Mouse (Mus musculus) CH12.LX (cell line): ENCODE data around the gene Fstl4. TPM values are rescaled to one million over a fixed set of nuclear protein-coding genes. Genes with fewer than 3 reads are reported as not detected.
A peak's percentile ranks its signal among the peaks of the same experiment; 100 is the strongest.

ENCODE experiments used
- DNase-seq: peaks from one replicate; pipeline ENCODE4 v3.0.0-alpha.2; 2013; ENCODE audit errors: extremely low read depth
- H3K27ac ChIP-seq: 2 replicates; pipeline ENCODE4 v1.5.1; 2012; ENCODE audit warnings: low read depth, mild to moderate bottlenecking, control low read depth, moderate library complexity; ENCODE audit not compliant: insufficient read depth
- H3K27me3 ChIP-seq: replicated peaks from 2 replicates; pipeline ENCODE3; 2012; ENCODE audit warnings: inconsistent platforms
- H3K36me3 ChIP-seq, 2 experiments: replicated peaks in 1 of 2; 2 replicates each; pipeline versions ENCODE3 to v1.6.1; 2012; ENCODE audit warnings: inconsistent platforms in 1 of 2, low read length in 1 of 2, mild to moderate bottlenecking in 1 of 2, mixed read lengths in 1 of 2, moderate library complexity in 1 of 2; ENCODE audit not compliant: control insufficient read depth in 1 of 2, insufficient read depth in 1 of 2
- H3K4me1 ChIP-seq, 2 experiments: 2 replicates each; pipeline ENCODE4 v1.6.1; 2012; ENCODE audit warnings: inconsistent platforms in 1 of 2, moderate library complexity in 1 of 2; ENCODE audit not compliant: insufficient read depth in 2 of 2, control insufficient read depth in 1 of 2
- H3K4me2 ChIP-seq: 2 replicates; pipeline ENCODE4 v1.6.1; 2012; ENCODE audit warnings: low read depth, mild to moderate bottlenecking, control low read depth; ENCODE audit not compliant: poor library complexity, insufficient read depth, severe bottlenecking
- H3K4me3 ChIP-seq, 3 experiments: fragments of 150-350 bp in 1 of 3; sonication (generic) in 1 of 3; replicated peaks in 1 of 3; 2 replicates each; pipeline versions ENCODE3 to v1.5.1; 2011 to 2012; ENCODE audit warnings: low read depth in 2 of 3, low read length in 2 of 3, mild to moderate bottlenecking in 2 of 3, moderate library complexity in 2 of 3, control low read depth in 1 of 3, improper control_type of control experiment in 1 of 3, inconsistent platforms in 1 of 3, mixed read lengths in 1 of 3; ENCODE audit not compliant: poor library complexity in 1 of 3
- H3K79me2 ChIP-seq: replicated peaks from 2 replicates; pipeline ENCODE4 v1.6.1; 2012; ENCODE audit warnings: mild to moderate bottlenecking, moderate library complexity; ENCODE audit not compliant: control insufficient read depth, poor library complexity, insufficient read depth, severe bottlenecking; ENCODE audit errors: extremely low read depth
- H3K9ac ChIP-seq: 2 replicates; pipeline ENCODE4 v1.6.1; 2012; ENCODE audit warnings: low read depth, mild to moderate bottlenecking, control low read depth, moderate library complexity; ENCODE audit not compliant: insufficient read depth
- H3K9me3 ChIP-seq: replicated peaks from 2 replicates; pipeline ENCODE3; 2012; ENCODE audit warnings: low read length, inconsistent platforms, mixed read lengths
- CHD2 ChIP-seq: IDR thresholded peaks from 2 replicates; pipeline ENCODE4 v1.6.1; 2011; ENCODE audit warnings: low read length, improper control_type of control experiment
- CTCF ChIP-seq, 2 experiments: IDR thresholded peaks in 1 of 2; conservative IDR thresholded peaks in 1 of 2; 2 replicates each; pipeline ENCODE4 v1.5.1; 2011 to 2012; ENCODE audit warnings: low read depth in 2 of 2, low read length in 2 of 2, improper control_type of control experiment in 1 of 2, inconsistent platforms in 1 of 2, mild to moderate bottlenecking in 1 of 2, moderate library complexity in 1 of 2
- ELF1 ChIP-seq: IDR thresholded peaks from 2 replicates; pipeline ENCODE4 v1.6.1; 2014; ENCODE audit warnings: low read depth, mild to moderate bottlenecking, inconsistent platforms, low read length, improper control_type of control experiment
- MAX ChIP-seq: IDR thresholded peaks from 2 replicates; pipeline ENCODE4 v1.6.1; 2011; ENCODE audit warnings: low read length, improper control_type of control experiment
- MEF2A ChIP-seq: IDR thresholded peaks from 2 replicates; pipeline ENCODE4 v1.6.1; 2014; ENCODE audit warnings: low read depth, mild to moderate bottlenecking, inconsistent platforms, low read length, improper control_type of control experiment, borderline replicate concordance
- MXI1 ChIP-seq: IDR thresholded peaks from 2 replicates; pipeline ENCODE4 v1.6.1; 2011; ENCODE audit warnings: mild to moderate bottlenecking, low read depth, low read length, improper control_type of control experiment
- POLR2AphosphoS2 ChIP-seq: IDR thresholded peaks from 2 replicates; pipeline ENCODE4 v1.6.1; 2011; ENCODE audit warnings: low read depth, low read length, improper control_type of control experiment
- SMC3 ChIP-seq: IDR thresholded peaks from 2 replicates; pipeline ENCODE4 v1.6.1; 2011; ENCODE audit warnings: low read depth, low read length, improper control_type of control experiment
- TCF12 ChIP-seq: IDR thresholded peaks from 2 replicates; pipeline ENCODE4 v1.6.1; 2014; ENCODE audit warnings: low read depth, mild to moderate bottlenecking, inconsistent platforms, low read length, improper control_type of control experiment
- USF1 ChIP-seq: IDR thresholded peaks from 2 replicates; pipeline ENCODE4 v1.6.1; 2014; ENCODE audit warnings: low read depth, mild to moderate bottlenecking, inconsistent platforms, low read length, improper control_type of control experiment
- ZKSCAN1 ChIP-seq: IDR thresholded peaks from 2 replicates; pipeline ENCODE4 v1.6.1; 2012; ENCODE audit warnings: low read depth, inconsistent platforms, low read length, improper control_type of control experiment, borderline replicate concordance
- dilution Hi-C: fragments of 300-500 bp; cut with MboI; formaldehyde crosslinking; loops from 2 replicates; pipeline ENCODE4 v1.14.3; 2020; ENCODE audit warnings: low sequenced_read_pairs; ENCODE audit not compliant: extremely low pct_unique_long_range_greater_than_20kb, extremely low pct_ligation_motif_present
- in situ Hi-C: fragments of 300-500 bp; cut with MboI; formaldehyde crosslinking; loops from 3 replicates; pipeline ENCODE4 v1.14.3; 2019; ENCODE audit warnings: low sequenced_read_pairs, low pct_ligation_motif_present, low pct_unique_long_range_greater_than_20kb, mixed read lengths
- polyA plus RNA-seq: library from polyadenylated mRNA; unstranded; fragments of >175 nt; gene quantifications from 2 replicates; pipeline ENCODE4 v1.2.1, GENCODE M21; 2012; ENCODE audit warnings: low read depth; ENCODE audit not compliant: insufficient read length
- total RNA-seq, 2 experiments: library from RNA; depleted of rRNA; stranded (reverse); fragments of 300-350 nt in 1 of 2; fragments of >200 nt in 1 of 2; gene quantifications; 2 replicates each; pipeline ENCODE4 v1.2.3; 2012 to 2014

Fstl4 gene
- total and polyA plus RNA-seq, 3 experiments: not detected

GRCm38 (mm10) chr11:53156463-53156862, 392.0 kb downstream of the Fstl4 start:
- H3K79me2 ChIP-seq: no peaks in the 10 kb centered on the region
- H3K9me3 ChIP-seq: peaks cover 3% of the 10 kb centered on the region
- no peak overlapping the region for H3K27ac ChIP-seq
- dilution Hi-C loops: no loop called here
- peaks cover 85% of the 10 kb centered on the region for H3K27me3 ChIP-seq
- H3K4me1 ChIP-seq: no peaks in the 10 kb centered on the region
- no peak overlapping the region for H3K9ac ChIP-seq
- in situ Hi-C loops: no loop called here
- H3K36me3 ChIP-seq: no peaks in the 10 kb centered on the region
- H3K4me3 ChIP-seq: no peak overlapping the region
- H3K4me2 ChIP-seq: no peak overlapping the region
- no peak for DNase-seq
- no peak for TF ChIP-seq MAX
- TF ChIP-seq CHD2: no peak

GRCm38 (mm10) chr11:53157621-53158259, 393.3 kb downstream of the Fstl4 start:
- Histone ChIP-seq H3K4me1 (no peaks in the 10 kb centered on the region), H3K9ac (no peak overlapping the region), H3K79me2 (no peaks in the 10 kb centered on the region), H3K4me2 (no peak overlapping the region), H3K27me3 (peaks cover 89% of the 10 kb centered on the region), H3K9me3 (peaks cover 3% of the 10 kb centered on the region), H3K36me3 (no peaks in the 10 kb centered on the region), H3K27ac (no peak overlapping the region), H3K4me3 (no peak overlapping the region)
- peak; percentile 24; the same call in 1 of the 2 replicates for TF ChIP-seq SMC3
- peak; percentile 37 to 47; a peak in 2 of 4 replicates for TF ChIP-seq CTCF (conservative IDR thresholded peaks at IDR 0.05 in 1 of 2, IDR thresholded peaks at IDR 0.05 in 1 of 2; ENCODE audit: low read depth in 2 of 2, low read length in 2 of 2)
- TF ChIP-seq POLR2AphosphoS2: no peak
- no peak for TF ChIP-seq ZKSCAN1
- no peak for TF ChIP-seq USF1
- no peak for TF ChIP-seq TCF12
- no peak for TF ChIP-seq ELF1
- dilution Hi-C loops: no loop called here
- in situ Hi-C loops: no loop called here
- DNase-seq: peak; percentile 23

- no peak for DNase-seq
- no peak overlapping the region for H3K27ac ChIP-seq
- dilution Hi-C loops: no loop called here
- H3K9ac ChIP-seq: no peak overlapping the region
- in situ Hi-C loops: no loop called here
- no peaks in the 10 kb centered on the region for H3K4me1 ChIP-seq
- peaks cover 92% of the 10 kb centered on the region for H3K27me3 ChIP-seq
- no peak overlapping the region for H3K4me3 ChIP-seq
- no peak overlapping the region for H3K4me2 ChIP-seq
- peaks cover 3% of the 10 kb centered on the region for H3K9me3 ChIP-seq
- TF ChIP-seq MXI1 (no peak), SMC3 (no peak), MEF2A (no peak)
- H3K36me3 ChIP-seq: no peaks in the 10 kb centered on the region
- no peaks in the 10 kb centered on the region for H3K79me2 ChIP-seq
These were observed 398.0 kb downstream of the Fstl4 start for GRCm38 (mm10) chr11:53162385-53162784.
